Mouse (Mus musculus) intestine, embryonic 16.5 days (tissue): Measurements from ENCODE around the gene Phpt1. TPM values are rescaled to one million over a fixed set of nuclear protein-coding genes. Genes with fewer than 3 reads are reported as not detected.

ENCODE experiments used
- ATAC-seq: fragments of 200-750 bp; cut with Nextera tagmentation; 2 replicates; pipeline ENCODE4 v1.8.0; 2017; ENCODE audit warnings: moderate TSS enrichment, moderate library complexity
- H3K27ac ChIP-seq: fragments of 300-500 bp; sonication (generic); 2 replicates; pipeline ENCODE4 v1.5.1; 2014; ENCODE audit warnings: mild to moderate bottlenecking, low read length
- H3K27me3 ChIP-seq: fragments of 300-500 bp; sonication (generic); replicated peaks from 2 replicates; pipeline ENCODE4 v1.6.1; 2014; ENCODE audit warnings: low read length, control low read depth, mixed read lengths; ENCODE audit not compliant: control insufficient read depth, insufficient read depth
- H3K36me3 ChIP-seq: fragments of 300-500 bp; sonication (generic); 2 replicates; pipeline ENCODE4 v1.6.1; 2014; ENCODE audit warnings: low read length, control low read depth; ENCODE audit not compliant: control insufficient read depth, insufficient read depth
- H3K4me1 ChIP-seq: fragments of 300-500 bp; sonication (generic); 2 replicates; pipeline ENCODE4 v1.6.1; 2014; ENCODE audit warnings: low read length, control low read depth, mixed read lengths; ENCODE audit not compliant: control insufficient read depth, insufficient read depth
- H3K4me2 ChIP-seq: fragments of 300-500 bp; sonication (generic); 2 replicates; pipeline ENCODE4 v1.6.1; 2014; ENCODE audit warnings: low read depth, low read length, control low read depth
- H3K4me3 ChIP-seq: fragments of 300-500 bp; sonication (generic); 2 replicates; pipeline ENCODE4 v1.5.1; 2014; ENCODE audit warnings: mild to moderate bottlenecking, low read length
- H3K9ac ChIP-seq: fragments of 300-500 bp; sonication (generic); 2 replicates; pipeline ENCODE4 v1.6.1; 2014; ENCODE audit warnings: low read depth, low read length
- H3K9me3 ChIP-seq: fragments of 300-500 bp; sonication (generic); 2 replicates; pipeline ENCODE4 v1.6.1; 2016; ENCODE audit warnings: low read length, control low read depth; ENCODE audit not compliant: control insufficient read depth
- whole genome bisulfite sequencing: fragments of 180-500 bp; shearing (Covaris S2); extraction: QIAGEN DNeasy Blood & Tissue Kit; methylation state at CpG from one replicate; pipeline ENCODE4 v1.1.7; 2014; 5-methylcytosine and 5-hydroxymethylcytosine counted together
- polyA plus RNA-seq: library from polyadenylated mRNA; unstranded; fragments of >200 nt; fragmentation: Nextera tagmentation; extraction: Ambion mirVana; gene quantifications from 2 replicates; pipeline ENCODE4 v1.2.1, GENCODE M21; 2015

The Phpt1 gene
- 145 and 176 TPM in 2 replicates for polyA plus RNA-seq

DNA sequence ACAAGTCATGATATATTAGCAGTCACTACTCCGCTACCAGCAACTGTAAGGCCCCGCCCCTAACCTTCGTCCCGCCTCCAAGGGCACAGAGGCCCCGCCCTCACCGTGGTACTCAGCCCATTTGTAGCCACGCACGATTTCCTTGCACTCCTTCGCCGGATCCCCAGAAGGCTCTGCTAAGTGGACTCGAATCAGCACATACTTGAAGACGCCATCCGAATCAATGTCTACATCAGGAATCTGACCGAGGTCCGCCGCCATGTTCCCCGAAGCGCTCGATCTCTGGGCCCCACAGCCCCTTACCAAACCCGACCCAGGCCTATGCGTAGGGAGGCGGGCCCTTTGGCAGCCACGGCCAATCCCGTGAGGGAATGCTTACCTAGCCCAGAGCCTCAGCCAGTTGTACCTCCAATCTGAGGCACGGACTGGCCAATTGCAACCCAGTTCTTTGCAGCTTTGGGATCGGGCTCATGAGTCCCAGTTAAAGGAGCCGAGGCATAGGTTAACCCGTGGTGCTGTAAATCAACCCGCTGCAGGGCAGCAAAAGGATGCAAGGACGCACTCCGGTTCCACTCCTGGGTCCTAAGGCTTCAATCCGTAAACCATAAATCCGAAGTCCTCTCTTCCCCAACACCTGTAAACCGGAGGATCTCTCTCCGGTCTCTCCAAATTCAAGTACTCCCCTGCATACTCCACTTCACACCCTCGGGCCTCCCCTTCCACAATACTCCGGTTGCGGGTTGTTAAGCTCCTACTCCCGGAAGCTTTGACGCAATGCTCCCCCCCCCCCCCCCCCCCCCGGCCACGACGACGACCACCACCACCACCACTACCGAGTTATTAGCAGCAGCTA is at the start of gene Phpt1, which contains the start of gene Mamdc4:
TSS of gene Phpt1 (minus strand) at position 646 of the 853 bp plus-strand sequence.
TSS of gene Mamdc4 (minus strand) at position 267 of the 853 bp plus-strand sequence.
- peak within 1 kb of the TSS; percentile 81 for H3K9ac ChIP-seq
- ATAC-seq, result peak; percentile 91
- H3K4me3 ChIP-seq, result peak within 1 kb of the TSS; percentile 69
- H3K4me2 ChIP-seq, result peak within 1 kb of the TSS; percentile 93
- peak within 1 kb of the TSS; percentile 93 for H3K27ac ChIP-seq
- peaks cover 40% of the 10 kb centered on the region for H3K27me3 ChIP-seq
- H3K36me3 ChIP-seq, result no peaks in the 10 kb centered on the region
- H3K9me3 ChIP-seq, result 0 out of 2 replicates have a peak, but pooled peaks cover 4% of the 10 kb centered on the region
- under 1% methylated on average over 43 of the region's 45 CpGs for WGBS
- peaks cover 61% of the 10 kb centered on the region for H3K4me1 ChIP-seq

DNA sequence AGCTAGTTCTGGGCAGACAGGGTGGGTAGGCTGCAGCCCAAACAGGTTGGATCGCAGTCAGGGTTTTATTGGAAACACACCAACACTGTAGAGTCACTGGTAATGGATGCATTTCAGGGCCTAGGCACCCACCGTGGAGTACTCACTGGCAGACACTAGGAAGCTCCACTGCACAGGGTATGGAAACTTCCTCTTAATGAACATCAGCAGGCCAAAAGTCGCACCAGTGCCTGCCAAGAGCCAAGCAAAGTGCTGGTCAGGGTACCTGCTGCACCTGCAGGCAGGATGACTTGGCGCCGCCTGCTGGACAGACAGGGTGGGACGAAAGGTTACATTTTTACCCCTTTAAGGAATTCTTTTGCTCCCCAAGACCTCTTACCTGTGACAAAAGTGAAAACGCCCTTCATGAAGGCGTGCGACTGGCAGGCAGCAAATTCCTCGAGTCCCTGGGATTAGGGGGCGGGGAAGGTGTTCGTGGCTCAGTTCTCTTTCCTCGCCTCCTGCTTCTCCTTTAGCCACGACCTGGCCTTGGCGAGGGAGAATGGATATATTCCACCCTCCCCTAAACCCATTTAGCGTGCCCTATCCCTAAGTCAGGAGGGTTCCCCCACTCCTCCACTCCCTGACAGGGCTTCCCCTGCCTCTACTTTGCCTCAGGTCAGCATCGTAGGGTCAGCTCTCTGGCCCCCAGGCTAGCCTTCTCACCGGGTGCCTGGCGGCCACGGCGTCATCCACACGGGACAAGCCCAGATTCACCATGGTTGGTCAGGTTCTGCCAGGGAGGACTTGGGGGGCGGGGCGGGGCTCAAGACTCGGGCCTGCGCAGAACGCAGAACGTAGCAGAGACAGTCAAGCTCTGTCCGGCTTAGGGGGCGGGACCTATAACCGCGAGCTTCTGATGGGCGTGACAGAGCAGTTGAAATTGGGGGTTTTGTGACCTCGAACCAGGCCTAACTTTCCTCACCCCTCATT is 46.5 kb upstream of the Phpt1 start, which contains the start of gene Tmem141:
TSS of gene Tmem141 (minus strand) at position 777 of the 972 bp plus-strand sequence.
- WGBS, result 5% methylated on average over 34 of the region's 34 CpGs
- H3K4me1 ChIP-seq, result no peaks in the 10 kb centered on the region
- H3K27me3 ChIP-seq, result peaks cover 5% of the 10 kb centered on the region; the same call in 1 of the 2 replicates
- H3K4me3 ChIP-seq, result peak within 1 kb of the TSS; percentile 66
- H3K36me3 ChIP-seq, result no peaks in the 10 kb centered on the region
- no peaks in the 10 kb centered on the region for H3K9me3 ChIP-seq
- peak within 1 kb of the TSS; percentile 90 for H3K4me2 ChIP-seq
- H3K27ac ChIP-seq, result 0 out of 2 replicates have a peak within 1 kb of the TSS, but pooled peaks have one; percentile 61
- peak within 1 kb of the TSS; percentile 72 for H3K9ac ChIP-seq
- peak; percentile 96 for ATAC-seq

GRCm38 (mm10) chr2:25620852-25621228 is 45.8 kb upstream of the Phpt1 start:
- no peak for ATAC-seq
- 83% methylated on average over 4 of the region's 4 CpGs for WGBS
- Histone ChIP-seq H3K9me3 (no peaks in the 10 kb centered on the region), H3K27me3 (peaks cover 12% of the 10 kb centered on the region; the same call in 1 of the 2 replicates), H3K4me2 (peak overlapping the region; percentile 90; the same call in 1 of the 2 replicates), H3K9ac (no peak overlapping the region), H3K27ac (no peak overlapping the region), H3K36me3 (no peaks in the 10 kb centered on the region), H3K4me3 (0 out of 2 replicates have a peak overlapping the region, but pooled peaks have one; percentile 66), H3K4me1 (peaks cover 6% of the 10 kb centered on the region; the same call in 1 of the 2 replicates)

GRCm38 (mm10) chr2:25620386-25620785 is 45.4 kb upstream of the Phpt1 start:
- Histone ChIP-seq H3K4me1 (peaks cover 7% of the 10 kb centered on the region; the same call in 1 of the 2 replicates), H3K4me3 (no peak overlapping the region), H3K9me3 (no peaks in the 10 kb centered on the region), H3K9ac (no peak overlapping the region), H3K4me2 (no peak overlapping the region), H3K27ac (no peak overlapping the region), H3K36me3 (no peaks in the 10 kb centered on the region), H3K27me3 (peaks cover 17% of the 10 kb centered on the region; the same call in 1 of the 2 replicates)
- ATAC-seq, result no peak
- WGBS, result 82% methylated on average over 6 of the region's 6 CpGs

GRCm38 (mm10) chr2:25617578-25617977 is 42.6 kb upstream of the Phpt1 start, which contains the start of gene Ccdc183:
Gene Ccdc183 (minus strand): TSS chr2:25617678.
- 80% methylated on average over 3 of the region's 3 CpGs for WGBS
- Histone ChIP-seq H3K9me3 (no peaks in the 10 kb centered on the region), H3K4me2 (no peak within 1 kb of the TSS)

DNA sequence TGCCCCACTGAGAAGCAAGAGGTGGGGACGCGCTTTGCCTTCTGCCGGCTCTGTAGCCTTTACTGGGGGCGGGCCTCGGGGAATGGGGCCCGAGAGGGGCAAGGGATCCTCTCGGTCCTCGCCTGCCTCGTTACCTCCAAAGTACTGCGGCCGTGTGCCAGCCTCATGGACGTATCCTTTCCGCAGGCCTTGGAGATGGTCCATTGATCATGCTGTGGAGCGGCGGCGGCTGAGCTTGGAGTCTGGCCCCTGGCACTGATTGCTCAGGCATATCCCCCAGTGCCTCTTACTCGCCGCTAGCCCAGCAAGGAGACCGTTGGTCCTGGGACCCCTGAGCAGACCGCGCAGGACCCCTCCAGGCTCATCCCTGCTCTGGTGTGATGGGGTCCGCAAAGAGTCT is 41.4 kb upstream of the Phpt1 start:
- Histone ChIP-seq H3K9me3 (no peaks in the 10 kb centered on the region), H3K4me1 (peaks cover 7% of the 10 kb centered on the region; the same call in 1 of the 2 replicates), H3K4me3 (peak overlapping the region; percentile 25), H3K9ac (no peak overlapping the region), H3K27me3 (peaks cover 25% of the 10 kb centered on the region; the same call in 1 of the 2 replicates), H3K27ac (no peak overlapping the region), H3K36me3 (no peaks in the 10 kb centered on the region), H3K4me2 (peak overlapping the region; percentile 52)
- 16% methylated on average over 22 of the region's 22 CpGs for WGBS
- ATAC-seq, result no peak

More at GRCm38 (mm10) chr2:25617578-25617977, 42.6 kb upstream of the Phpt1 start, which contains the start of gene Ccdc183:
- peaks cover 25% of the 10 kb centered on the region; the same call in 1 of the 2 replicates for H3K27me3 ChIP-seq
- no peak for ATAC-seq
- no peaks in the 10 kb centered on the region for H3K36me3 ChIP-seq
- H3K9ac ChIP-seq, result no peak within 1 kb of the TSS
- H3K27ac ChIP-seq, result no peak within 1 kb of the TSS
- peaks cover 7% of the 10 kb centered on the region; the same call in 1 of the 2 replicates for H3K4me1 ChIP-seq
- no peak within 1 kb of the TSS for H3K4me3 ChIP-seq

DNA sequence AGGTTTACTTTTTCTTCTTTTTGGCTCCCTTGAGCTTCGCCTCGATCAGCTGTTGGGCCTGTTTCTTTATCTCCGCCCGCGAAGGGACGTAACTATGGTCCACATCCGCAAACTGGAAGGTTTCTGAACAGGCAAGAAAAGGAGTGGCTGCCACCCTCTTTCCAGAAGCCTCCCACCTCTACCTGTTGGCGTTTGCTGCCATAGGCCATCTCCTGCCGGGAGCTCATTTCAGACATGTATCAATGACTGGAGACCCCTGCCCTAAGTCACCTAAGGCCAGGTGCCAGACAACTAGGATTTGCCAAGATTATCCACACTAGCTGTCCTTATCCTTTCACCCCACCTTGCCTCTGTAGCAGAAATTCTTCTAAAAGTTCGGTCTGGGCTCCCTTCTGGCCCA is 33.6 kb upstream of the Phpt1 start:
- H3K4me3 ChIP-seq, result peak overlapping the region; percentile 100
- peak overlapping the region; percentile 93; the same call in 1 of the 2 replicates for H3K27ac ChIP-seq
- peak; percentile 23 for ATAC-seq
- no peaks in the 10 kb centered on the region for H3K36me3 ChIP-seq
- H3K27me3 ChIP-seq, result no peaks in the 10 kb centered on the region
- no peaks in the 10 kb centered on the region for H3K9me3 ChIP-seq
- peak overlapping the region; percentile 59 for H3K4me2 ChIP-seq
- 58% methylated on average over 10 of the region's 10 CpGs for WGBS
- H3K4me1 ChIP-seq, result peaks cover 16% of the 10 kb centered on the region
- H3K9ac ChIP-seq, result peak overlapping the region; percentile 99

DNA sequence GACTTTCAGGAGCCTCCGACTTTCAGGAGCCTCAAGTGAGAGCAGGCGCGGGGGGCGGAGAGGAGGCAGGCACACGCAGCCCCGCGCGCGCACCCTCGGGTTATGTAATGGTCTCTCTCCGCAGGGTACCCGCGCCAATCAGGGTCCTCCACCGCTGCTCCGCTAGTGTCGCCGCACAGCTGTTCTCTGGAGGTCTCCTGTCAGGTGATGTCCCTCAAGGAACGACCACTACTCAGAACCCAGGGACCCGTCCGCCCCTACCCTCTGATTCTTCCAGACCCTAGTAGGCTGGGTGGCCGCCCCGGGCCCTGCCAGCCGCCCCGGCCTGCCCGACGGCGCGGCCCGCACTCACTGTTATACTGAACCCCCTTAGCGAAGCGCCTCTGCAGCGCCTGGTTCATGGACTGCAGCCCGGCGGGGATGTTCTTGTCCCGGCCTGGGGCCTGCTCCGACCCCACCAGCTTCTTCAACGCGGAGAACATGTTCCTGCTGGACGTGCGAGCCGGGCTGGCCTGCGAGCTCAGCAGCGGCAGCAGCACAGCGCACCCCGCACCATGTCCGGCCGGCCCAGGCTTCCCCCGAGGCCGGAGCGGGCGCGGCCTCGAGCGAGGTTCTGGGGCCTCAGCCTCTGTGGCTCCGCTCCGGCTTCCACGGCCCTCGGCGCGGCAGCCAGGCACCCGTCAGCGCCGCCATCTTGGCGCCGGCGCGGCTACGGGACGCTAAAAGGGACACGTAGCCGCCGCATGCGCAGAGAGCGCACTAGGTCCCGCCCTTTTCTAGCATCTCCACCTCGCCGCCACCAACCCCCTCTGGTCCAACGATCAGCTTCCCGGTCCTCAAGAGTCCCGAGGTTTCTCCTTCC is 33.0 kb upstream of the Phpt1 start, which contains the start of gene Rabl6:
TSS of gene Rabl6 (minus strand) at position 761 of the 862 bp plus-strand sequence.
- H3K4me3 ChIP-seq, result peak within 1 kb of the TSS; percentile 100
- H3K9me3 ChIP-seq, result no peaks in the 10 kb centered on the region
- peaks cover 16% of the 10 kb centered on the region for H3K4me1 ChIP-seq
- WGBS, result under 1% methylated on average over 79 of the region's 80 CpGs
- ATAC-seq, result peak; percentile 93
- no peaks in the 10 kb centered on the region for H3K36me3 ChIP-seq
- H3K4me2 ChIP-seq, result peak within 1 kb of the TSS; percentile 59
- peak within 1 kb of the TSS; percentile 99 for H3K9ac ChIP-seq
- H3K27me3 ChIP-seq, result no peaks in the 10 kb centered on the region
- peak within 1 kb of the TSS; percentile 93 for H3K27ac ChIP-seq
